Mouse (Mus musculus) heart, postnatal 10 days (tissue): ENCODE results near the gene Cadps. TPM values are rescaled to one million over a fixed set of nuclear protein-coding genes. Genes with fewer than 3 reads are reported as not detected.

Experiments
- DNase-seq, 2 experiments: peaks; one replicate each; pipeline ENCODE4 v3.0.0; 2021
- intact Hi-C: fragments of 180-260 bp; cut with DNase I; formaldehyde crosslinking; loops from one replicate; pipeline ENCODE4 v1.15.1; 2025
- total RNA-seq, 2 experiments: library from RNA; stranded (reverse); gene quantifications; 2 replicates each; pipeline ENCODE4 v1.2.3; 2021

Gene Cadps
- total RNA-seq, 2 experiments from 2014 or later, result 0.07 TPM; not detected in 1

GRCm38 (mm10) chr14:12405201-12405600 lies 417.7 kb downstream of the Cadps start:
- intact Hi-C loops, result no loop called here
- DNase-seq, result no peak

DNA sequence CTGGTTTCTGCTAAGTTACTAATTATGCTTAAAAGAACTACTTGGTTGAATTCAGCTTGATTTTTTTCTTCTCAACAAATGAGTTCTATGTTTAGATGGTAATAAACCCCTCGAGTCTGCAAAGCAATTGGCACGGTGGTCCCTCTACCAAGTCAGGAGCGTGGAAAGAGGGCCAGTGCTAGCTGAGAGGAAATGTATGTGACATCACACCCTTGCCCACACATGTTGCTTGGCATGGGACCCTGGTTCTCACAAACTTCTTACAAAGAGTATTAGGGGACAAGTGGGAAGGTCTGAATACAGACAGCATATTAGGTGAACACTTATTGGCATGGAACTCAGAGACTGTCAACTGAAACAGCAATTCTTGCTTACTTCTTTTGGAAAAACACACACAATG lies 418.2 kb downstream of the Cadps start:
- intact Hi-C loops, result no loop called here
- DNase-seq, result no peak

DNA sequence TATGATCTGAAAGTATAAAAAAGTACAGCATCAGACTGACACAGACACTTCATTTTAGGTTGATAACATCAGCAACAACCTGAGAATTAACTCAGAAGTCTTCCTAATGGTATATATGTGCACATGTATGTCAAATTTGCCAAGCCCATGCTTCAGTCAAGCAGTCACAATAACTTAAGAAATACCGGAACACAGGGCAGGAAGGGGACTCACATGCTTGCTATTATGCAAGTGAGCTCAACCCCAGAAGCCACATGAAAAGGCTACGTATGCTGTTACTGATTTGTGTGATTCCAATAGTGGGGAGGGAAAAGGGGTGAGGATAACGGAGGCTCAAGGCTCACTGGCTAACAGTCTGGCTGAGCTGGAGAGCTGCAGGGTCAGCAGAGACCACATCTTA lies 418.8 kb downstream of the Cadps start:
- intact Hi-C loops, result no loop called here
- no peak for DNase-seq

DNA sequence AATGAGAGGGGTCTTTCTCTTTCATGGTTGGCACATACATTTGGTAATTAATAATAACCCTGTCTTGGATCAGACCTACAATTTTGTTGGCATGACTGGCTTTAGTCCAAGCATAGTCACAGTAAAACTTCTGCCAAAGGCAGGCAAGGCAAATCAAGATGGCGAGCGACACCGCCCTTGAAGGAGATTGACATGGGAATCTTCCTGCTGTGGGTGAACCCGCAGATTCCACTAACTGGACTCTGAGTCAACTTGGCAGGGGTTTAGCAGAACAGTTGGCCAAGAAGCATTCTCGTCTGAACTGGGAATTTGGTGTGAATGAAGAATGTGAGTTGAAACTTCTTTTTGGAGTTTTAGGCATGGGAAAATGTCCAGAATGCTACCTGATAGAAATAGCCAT lies 422.8 kb downstream of the Cadps start:
- DNase-seq, result no peak
- intact Hi-C loops, result no loop called here

DNA sequence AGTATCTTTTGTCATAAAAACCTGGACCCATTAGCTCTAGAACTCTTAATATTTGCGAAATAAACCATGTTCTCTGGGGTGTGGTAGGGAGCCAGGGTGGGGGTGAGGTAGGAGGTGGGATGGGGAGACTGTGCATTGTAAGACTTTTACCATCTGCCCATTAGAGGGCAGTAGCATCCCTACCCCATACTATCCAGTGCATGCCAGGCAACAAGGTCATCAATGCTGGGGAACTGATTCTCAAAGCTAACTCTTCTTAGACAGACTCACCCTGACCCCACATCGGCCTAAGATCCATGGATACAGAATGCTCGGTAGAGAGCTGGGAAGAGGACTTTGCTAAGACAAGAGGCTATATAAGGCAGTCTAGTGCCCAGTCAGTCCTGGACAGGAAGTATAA lies 425.3 kb downstream of the Cadps start:
- intact Hi-C loops, result loop anchor here (2.0 kb wide), 1 partner anchor 133 kb away; no protein-coding TSS in a partner anchor

DNA sequence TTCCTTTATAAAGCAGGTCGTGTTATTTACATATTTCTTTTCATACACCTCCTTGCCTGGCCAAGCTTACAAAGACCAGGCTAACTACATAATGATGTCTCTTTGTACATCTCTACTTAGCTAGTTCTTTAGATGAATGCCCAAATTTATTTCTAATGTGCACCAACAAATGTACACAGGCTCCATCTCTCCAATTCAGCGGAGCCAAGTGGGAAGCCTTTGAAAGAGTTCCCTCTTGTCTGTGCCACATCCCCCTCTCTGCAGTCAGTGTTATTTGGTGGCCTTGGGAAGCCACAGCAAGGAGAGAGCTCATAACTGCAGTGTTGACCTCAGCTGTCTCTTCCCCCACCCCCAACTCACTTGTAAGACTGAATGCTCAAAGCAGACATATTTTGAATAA lies 428.6 kb downstream of the Cadps start:
- intact Hi-C loops, result no loop called here
- no peak for DNase-seq

More for the DNA sequence above, 425.3 kb downstream of the Cadps start:
- DNase-seq, result no peak

- DNase-seq, result no peak
- intact Hi-C loops, result no loop called here
Observed at GRCm38 (mm10) chr14:12393271-12393861, 429.5 kb downstream of the Cadps start.

DNA sequence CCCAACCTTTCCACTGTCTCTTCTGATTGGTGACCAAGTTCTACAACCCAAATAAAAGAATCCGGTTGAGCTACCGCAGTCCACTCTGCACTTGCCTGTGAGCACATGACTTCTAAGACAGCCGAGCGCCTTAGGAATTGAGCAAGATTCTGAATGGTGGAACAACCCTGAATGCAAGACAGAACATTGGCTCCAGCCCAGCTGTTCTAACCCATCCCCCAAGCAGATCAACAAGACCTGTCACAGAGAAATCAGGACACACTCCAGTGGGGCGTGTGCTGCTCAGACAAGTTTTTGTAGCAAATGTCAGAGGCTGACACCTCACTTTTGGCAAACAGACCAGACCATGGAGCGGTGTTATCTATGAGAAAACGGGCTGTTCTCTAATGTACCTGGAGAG lies 431.7 kb downstream of the Cadps start:
- DNase-seq, result no peak
- intact Hi-C loops, result no loop called here

DNA sequence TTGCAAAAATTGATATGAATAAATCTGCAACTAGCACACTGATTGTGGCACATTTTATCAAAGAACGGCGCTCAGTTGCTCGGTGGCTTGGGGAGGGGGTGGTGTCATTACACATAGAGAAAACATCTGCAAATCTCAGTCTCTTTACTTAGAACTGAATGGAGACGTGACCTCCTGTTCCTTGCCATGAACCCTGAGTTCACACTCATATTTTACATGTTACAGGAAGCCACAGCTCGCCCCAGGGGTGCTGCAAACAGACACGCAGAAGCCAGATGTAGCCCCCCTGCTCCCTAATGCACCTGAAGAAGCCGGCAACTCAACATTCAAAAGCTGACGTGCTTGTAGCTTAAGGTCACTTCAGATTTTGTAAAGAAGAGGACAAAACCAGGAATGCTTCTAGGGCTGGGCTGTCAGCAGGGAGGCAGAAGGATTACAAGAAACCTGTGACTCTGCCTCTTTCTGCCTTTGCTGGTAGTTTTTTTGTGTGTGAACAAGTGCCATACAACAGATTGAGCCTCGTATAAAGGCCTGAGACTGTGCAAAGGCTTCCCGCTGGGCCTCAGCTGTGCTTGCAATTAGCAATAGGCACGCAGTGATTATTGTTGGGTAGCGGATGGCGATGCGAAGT lies 434.0 kb downstream of the Cadps start:
- DNase-seq, result no peak
- intact Hi-C loops, result no loop called here

GRCm38 (mm10) chr14:12388192-12388795 lies 434.6 kb downstream of the Cadps start:
- intact Hi-C loops, result no loop called here
- no peak for DNase-seq

- intact Hi-C loops, result no loop called here
- no peak for DNase-seq
Observed at GRCm38 (mm10) chr14:12387176-12387575, 435.7 kb downstream of the Cadps start.

GRCm38 (mm10) chr14:12377883-12378282 lies 445.0 kb downstream of the Cadps start:
- intact Hi-C loops, result no loop called here
- DNase-seq, result no peak

DNA sequence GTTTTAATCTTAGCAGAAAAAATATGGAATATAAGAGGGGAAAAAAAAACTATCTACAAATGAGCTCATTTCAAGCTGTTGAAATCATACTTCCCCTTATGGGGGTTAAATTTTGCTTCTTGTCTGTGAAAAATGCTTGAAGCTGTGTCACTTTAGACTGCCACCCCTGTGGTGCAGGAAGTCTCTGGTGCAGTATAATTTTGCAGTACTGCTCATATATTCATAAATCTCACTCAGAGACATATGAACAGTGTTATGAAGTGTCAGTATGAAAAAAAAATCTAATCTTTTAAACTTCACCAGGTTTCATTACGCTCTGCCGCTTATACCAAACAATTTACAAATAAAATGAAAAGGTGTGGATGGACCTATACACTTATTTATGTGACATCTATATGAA lies 445.6 kb downstream of the Cadps start:
- no peak for DNase-seq
- intact Hi-C loops, result no loop called here

DNA sequence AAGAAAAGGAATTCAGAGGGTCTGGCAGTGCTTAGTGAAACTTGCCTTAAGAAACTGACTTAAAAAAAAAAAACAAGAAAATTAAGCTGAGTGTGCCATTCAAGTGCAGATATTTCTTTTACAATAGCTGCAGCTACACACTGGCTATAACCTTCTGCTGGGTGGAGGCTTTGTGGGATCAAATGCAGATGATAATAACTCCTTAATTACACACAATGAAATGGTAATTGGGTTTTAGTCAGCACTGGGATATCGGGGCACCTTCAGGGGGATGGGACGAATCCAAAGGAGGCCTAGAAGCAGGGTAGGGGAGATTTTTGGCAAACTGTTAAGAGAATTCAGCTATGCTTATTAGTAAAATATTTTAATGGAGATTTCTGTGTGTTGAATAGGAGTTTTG lies 447.4 kb downstream of the Cadps start:
- no peak for DNase-seq
- intact Hi-C loops, result no loop called here

GRCm38 (mm10) chr14:12350271-12350916 lies 472.5 kb downstream of the Cadps start:
- DNase-seq, result no peak
- intact Hi-C loops, result no loop called here

DNA sequence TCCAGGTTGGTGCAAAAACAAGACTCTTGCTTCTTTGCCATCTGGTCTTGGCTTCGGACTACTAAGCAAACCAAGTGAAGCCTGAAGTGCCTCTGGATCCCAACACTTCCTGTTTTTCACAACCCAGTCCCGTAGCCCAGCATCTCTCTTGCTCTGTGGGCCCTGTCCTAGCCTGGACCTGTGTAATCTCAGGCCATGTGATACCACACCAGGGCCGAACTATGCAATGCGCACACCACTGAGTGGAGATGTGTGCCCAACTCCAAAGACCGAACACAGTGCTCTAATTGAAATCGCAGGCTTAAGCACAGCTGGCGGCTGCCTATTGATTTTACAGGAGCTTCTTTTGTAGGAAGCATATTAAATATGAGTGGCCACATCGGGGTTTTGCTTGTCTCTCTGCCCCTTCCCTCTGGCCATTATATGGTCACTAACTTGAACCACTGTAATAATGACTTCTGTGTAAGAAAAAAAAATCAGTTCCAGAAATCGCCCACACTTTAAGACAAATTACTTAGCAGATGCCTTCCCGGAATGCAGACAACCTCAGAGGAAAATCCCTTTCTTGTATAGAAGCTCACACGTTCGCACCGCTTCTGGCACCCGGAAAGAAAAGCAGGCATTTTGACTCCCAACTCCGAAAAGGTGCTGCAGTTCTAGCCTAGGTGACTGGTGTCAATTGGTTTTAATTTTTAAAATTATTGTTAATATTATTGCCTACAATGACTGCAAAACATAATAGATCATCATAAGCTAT lies 473.4 kb downstream of the Cadps start:
- no peak for DNase-seq
- intact Hi-C loops, result no loop called here

GRCm38 (mm10) chr14:12348089-12348488 lies 474.8 kb downstream of the Cadps start, which contains the start of gene Fezf2:
TSS of gene Fezf2 (minus strand) at chr14:12348189.
- intact Hi-C loops, result no loop called here
- no peak for DNase-seq

DNA sequence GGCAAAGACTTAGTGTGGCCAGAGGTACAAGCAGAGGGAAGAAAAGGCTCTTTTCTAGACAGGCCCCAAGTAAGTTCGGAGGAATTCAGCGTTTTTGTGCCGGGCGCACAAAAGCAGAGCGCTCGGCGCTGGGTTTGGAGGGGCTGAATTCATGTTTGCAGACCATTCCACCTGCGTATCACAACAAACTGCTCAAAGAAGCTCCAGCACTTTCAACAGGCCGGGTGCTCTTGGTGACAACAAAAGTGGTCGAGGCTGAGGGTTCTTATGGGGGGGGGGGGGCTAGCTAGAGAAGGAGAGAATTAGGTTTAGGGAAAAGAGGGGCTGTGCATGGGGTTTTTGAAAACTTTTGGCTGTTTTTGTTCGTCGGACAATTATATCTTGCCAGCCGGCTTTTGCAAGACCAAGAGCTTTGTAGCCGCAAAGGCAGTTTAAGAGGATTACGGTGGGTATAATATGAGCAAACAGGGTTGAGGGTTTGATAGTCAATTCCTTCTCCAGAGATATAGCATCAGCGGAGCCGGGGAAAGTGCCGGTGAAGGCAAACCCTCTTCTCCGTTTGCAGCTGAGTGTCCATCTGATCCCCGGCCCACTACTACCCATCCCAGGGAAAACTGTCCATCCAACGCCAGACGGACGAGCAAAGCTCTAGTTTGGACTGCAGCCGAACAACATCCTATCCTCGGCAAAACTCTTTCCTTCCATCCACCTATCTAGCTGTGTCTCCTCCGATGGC lies 475.8 kb downstream of the Cadps start:
- DNase-seq, result no peak
- intact Hi-C loops, result no loop called here

DNA sequence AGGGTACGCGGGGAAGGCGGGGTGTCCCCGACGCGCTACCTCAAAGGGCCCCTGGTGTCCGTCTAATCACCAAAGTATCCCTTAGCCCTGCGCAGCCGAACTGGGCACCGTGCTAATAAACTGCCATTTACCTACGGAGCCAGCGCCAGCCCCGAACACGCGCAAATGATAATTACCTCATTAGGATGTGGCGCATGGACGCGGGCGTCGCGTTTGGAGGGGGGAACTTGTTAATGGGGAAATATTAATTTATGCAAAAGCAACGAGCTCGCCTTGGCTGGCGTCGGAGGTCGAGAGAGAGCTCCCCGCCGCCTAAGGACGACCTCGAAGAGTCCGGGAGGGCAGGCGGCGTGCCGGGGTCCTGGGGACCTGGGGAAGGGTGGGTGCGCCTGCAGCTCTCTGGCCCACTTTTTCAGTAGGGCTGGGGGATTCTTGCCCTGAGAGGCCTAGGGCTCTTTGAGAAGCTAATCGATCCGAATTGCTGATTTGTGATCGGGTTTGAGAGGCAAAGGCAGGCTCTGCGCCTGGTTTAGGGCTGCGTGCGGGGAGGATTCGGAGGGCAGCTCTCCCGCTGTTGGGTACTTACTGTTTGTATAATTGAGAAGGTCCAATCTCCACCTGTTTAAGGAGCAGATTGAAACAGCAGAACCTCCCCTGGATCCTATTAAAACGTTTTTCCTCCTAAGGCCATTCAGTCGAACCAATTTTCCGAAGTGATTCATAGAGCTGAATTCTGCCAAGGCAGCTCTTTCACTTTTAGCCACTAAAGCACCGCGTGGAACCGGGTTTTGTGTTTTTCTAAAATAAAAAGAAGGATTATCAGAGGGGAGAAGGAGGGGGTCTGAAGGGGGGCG lies 476.6 kb downstream of the Cadps start:
- no peak for DNase-seq
- intact Hi-C loops, result no loop called here
